Mouse (Mus musculus): Measurements from ENCODE around the gene Dnmt3a. TPM values are rescaled to one million over a fixed set of nuclear protein-coding genes. Genes with fewer than 3 reads are reported as not detected.
A peak's percentile ranks its signal among the peaks of the same experiment; 100 is the strongest.

The Dnmt3a gene
- polyA plus RNA-seq, 1 experiment: 14.7 TPM

GRCm38 (mm10) chr12:3783196-3783825, 22.5 kb upstream of the Dnmt3a start:
- Histone ChIP-seq H3K4me1 (ENCODE audit: control insufficient read depth, insufficient read depth, low read length) (peaks cover 14% of the 10 kb centered on the region), H3K4me3 (replicated peaks; ENCODE audit: extremely low read depth, low read depth, low read length) (no peak overlapping the region)
- DNase-seq: no peak
- WGBS: 52% methylated on average over 3 of the region's 3 CpGs
- TF ChIP-seq CTCF (IDR thresholded peaks at IDR 0.05; ENCODE audit: insufficient read depth, low read length) (no peak), POLR2A (IDR thresholded peaks at IDR 0.05; ENCODE audit: borderline replicate concordance, extremely low read depth, low read depth, low read length) (no peak)

- peaks cover 14% of the 10 kb centered on the region for H3K4me1 ChIP-seq (ENCODE audit: control insufficient read depth, insufficient read depth, low read length)
- TF ChIP-seq CTCF (IDR thresholded peaks at IDR 0.05; ENCODE audit: insufficient read depth, low read length) (no peak), POLR2A (IDR thresholded peaks at IDR 0.05; ENCODE audit: borderline replicate concordance, extremely low read depth, low read depth, low read length) (no peak)
- whole genome bisulfite sequencing: 89% methylated on average over 2 of the region's 2 CpGs
- no peak overlapping the region for H3K4me3 ChIP-seq (replicated peaks; ENCODE audit: extremely low read depth, low read depth, low read length)
- DNase-seq: no peak
Observed at GRCm38 (mm10) chr12:3784258-3784657, 21.5 kb upstream of the Dnmt3a start.

GRCm38 (mm10) chr12:3784729-3785128, 21.1 kb upstream of the Dnmt3a start:
- Histone ChIP-seq H3K4me3 (replicated peaks; ENCODE audit: extremely low read depth, low read depth, low read length) (no peak overlapping the region), H3K4me1 (ENCODE audit: control insufficient read depth, insufficient read depth, low read length) (peaks cover 14% of the 10 kb centered on the region)
- no peak for DNase-seq
- no peak for TF ChIP-seq POLR2A (IDR thresholded peaks at IDR 0.05; ENCODE audit: borderline replicate concordance, extremely low read depth, low read depth, low read length)
- no peak for TF ChIP-seq CTCF (IDR thresholded peaks at IDR 0.05; ENCODE audit: insufficient read depth, low read length)
- 77% methylated on average over 4 of the region's 4 CpGs for WGBS

- Histone ChIP-seq H3K4me3 (replicated peaks; ENCODE audit: extremely low read depth, low read depth, low read length) (no peak overlapping the region), H3K4me1 (ENCODE audit: control insufficient read depth, insufficient read depth, low read length) (no peaks in the 10 kb centered on the region; the same call in 1 of the 2 replicates)
- TF ChIP-seq POLR2A (IDR thresholded peaks at IDR 0.05; ENCODE audit: borderline replicate concordance, extremely low read depth, low read depth, low read length): no peak
- TF ChIP-seq CTCF (IDR thresholded peaks at IDR 0.05; ENCODE audit: insufficient read depth, low read length): no peak
- no peak for DNase-seq
- 66% methylated on average over 3 of the region's 3 CpGs for WGBS
Observed at GRCm38 (mm10) chr12:3787041-3787440, 18.8 kb upstream of the Dnmt3a start.

- DNase-seq: no peak
- no peak for TF ChIP-seq POLR2A (IDR thresholded peaks at IDR 0.05; ENCODE audit: borderline replicate concordance, extremely low read depth, low read depth, low read length)
- no peak for TF ChIP-seq CTCF (IDR thresholded peaks at IDR 0.05; ENCODE audit: insufficient read depth, low read length)
- Histone ChIP-seq H3K4me3 (replicated peaks; ENCODE audit: extremely low read depth, low read depth, low read length) (no peak overlapping the region), H3K4me1 (ENCODE audit: control insufficient read depth, insufficient read depth, low read length) (no peaks in the 10 kb centered on the region; the same call in 1 of the 2 replicates)
- 64% methylated on average over 1 of the region's 1 CpGs for WGBS
Observed at GRCm38 (mm10) chr12:3787541-3787940, 18.3 kb upstream of the Dnmt3a start.

- no peak for TF ChIP-seq CTCF (IDR thresholded peaks at IDR 0.05; ENCODE audit: insufficient read depth, low read length)
- no peak for TF ChIP-seq POLR2A (IDR thresholded peaks at IDR 0.05; ENCODE audit: borderline replicate concordance, extremely low read depth, low read depth, low read length)
- no peak for DNase-seq
- WGBS: 43% methylated on average over 5 of the region's 5 CpGs
- H3K4me1 ChIP-seq (ENCODE audit: control insufficient read depth, insufficient read depth, low read length): no peaks in the 10 kb centered on the region; the same call in 1 of the 2 replicates
- H3K4me3 ChIP-seq (replicated peaks; ENCODE audit: extremely low read depth, low read depth, low read length): no peak overlapping the region
Observed at GRCm38 (mm10) chr12:3788421-3789051, 17.3 kb upstream of the Dnmt3a start.

- 68% methylated on average over 5 of the region's 5 CpGs for WGBS
Observed at GRCm38 (mm10) chr12:3789626-3790185, 16.1 kb upstream of the Dnmt3a start.

GRCm38 (mm10) chr12:3791257-3791656, 14.6 kb upstream of the Dnmt3a start:
- no peaks in the 10 kb centered on the region; the same call in 1 of the 2 replicates for H3K4me1 ChIP-seq (ENCODE audit: control insufficient read depth, insufficient read depth, low read length)
- no peak for TF ChIP-seq POLR2A (IDR thresholded peaks at IDR 0.05; ENCODE audit: borderline replicate concordance, extremely low read depth, low read depth, low read length)
- no peak for TF ChIP-seq CTCF (IDR thresholded peaks at IDR 0.05; ENCODE audit: insufficient read depth, low read length)
- 38% methylated on average over 7 of the region's 7 CpGs for WGBS
- H3K4me3 ChIP-seq (replicated peaks; ENCODE audit: extremely low read depth, low read depth, low read length): no peak overlapping the region
- no peak for DNase-seq

More at GRCm38 (mm10) chr12:3789626-3790185, 16.1 kb upstream of the Dnmt3a start:
- TF ChIP-seq POLR2A (IDR thresholded peaks at IDR 0.05; ENCODE audit: borderline replicate concordance, extremely low read depth, low read depth, low read length) (no peak), CTCF (IDR thresholded peaks at IDR 0.05; ENCODE audit: insufficient read depth, low read length) (no peak)
- H3K4me3 ChIP-seq (replicated peaks; ENCODE audit: extremely low read depth, low read depth, low read length): no peak overlapping the region
- no peak for DNase-seq
- no peaks in the 10 kb centered on the region; the same call in 1 of the 2 replicates for H3K4me1 ChIP-seq (ENCODE audit: control insufficient read depth, insufficient read depth, low read length)

- Histone ChIP-seq H3K4me1 (ENCODE audit: control insufficient read depth, insufficient read depth, low read length) (no peaks in the 10 kb centered on the region; the same call in 1 of the 2 replicates), H3K4me3 (replicated peaks; ENCODE audit: extremely low read depth, low read depth, low read length) (peak overlapping the region; percentile 21)
- peak; percentile 94 for DNase-seq
- TF ChIP-seq POLR2A (IDR thresholded peaks at IDR 0.05; ENCODE audit: borderline replicate concordance, extremely low read depth, low read depth, low read length) (no peak), CTCF (IDR thresholded peaks at IDR 0.05; ENCODE audit: insufficient read depth, low read length) (peak; percentile 90)
- WGBS: 1% methylated on average over 22 of the region's 22 CpGs
Observed at GRCm38 (mm10) chr12:3791732-3792131, 14.1 kb upstream of the Dnmt3a start.

Measured in lung, adult 2 months (tissue).